Mouse (Mus musculus) layer of hippocampus, adult 9-10 months (tissue): ENCODE measurements at regions not wholly inside any gene's neighbourhood (a gene's known extent, or its start where the extent isn't known, plus 50 kb on each side); places are given as distances from the start of the nearest gene placed in this dataset.
A peak's percentile ranks its signal among the peaks of the same experiment; 100 is the strongest.

Source experiments
- DNase-seq: peaks from one replicate; pipeline ENCODE4 v3.0.0; 2022; ENCODE audit warnings: low spot score

- DNase-seq, result no peak
Observed at GRCm38 (mm10) chr15:63171003-63171402, 674.0 kb downstream of the Gsdmc2 start.

- no peak for DNase-seq
Observed at GRCm38 (mm10) chr15:63170171-63170570, 674.8 kb downstream of the Gsdmc2 start.

GRCm38 (mm10) chr15:63166411-63166810, 678.6 kb downstream of the Gsdmc2 start:
- DNase-seq, result no peak

GRCm38 (mm10) chr15:63163550-63164279, 681.3 kb downstream of the Gsdmc2 start:
- no peak for DNase-seq

- DNase-seq, result peak; percentile 16
Observed at GRCm38 (mm10) chr15:63162881-63163549, 682.0 kb downstream of the Gsdmc2 start.

- no peak for DNase-seq
Observed at GRCm38 (mm10) chr15:63123123-63123688, 721.8 kb downstream of the Gsdmc2 start.

GRCm38 (mm10) chr15:63112918-63113317, 732.1 kb downstream of the Gsdmc2 start:
- DNase-seq, result no peak

- no peak for DNase-seq
Observed at GRCm38 (mm10) chr15:63100093-63100492, 744.9 kb downstream of the Gsdmc2 start.

GRCm38 (mm10) chr15:63081972-63082371, 763.0 kb downstream of the Gsdmc2 start:
- DNase-seq, result peak; percentile 69

GRCm38 (mm10) chr15:63079825-63080224, 765.2 kb downstream of the Gsdmc2 start:
- no peak for DNase-seq

- no peak for DNase-seq
Observed at GRCm38 (mm10) chr15:63071921-63072320, 773.1 kb downstream of the Gsdmc2 start.

- no peak for DNase-seq
Observed at GRCm38 (mm10) chr15:63067126-63067525, 777.9 kb downstream of the Gsdmc2 start.

- no peak for DNase-seq
Observed at GRCm38 (mm10) chr15:63066020-63066439, 778.9 kb downstream of the Gsdmc2 start.

GRCm38 (mm10) chr15:63061891-63062290, 783.1 kb downstream of the Gsdmc2 start:
- DNase-seq, result no peak

- DNase-seq, result no peak
Observed at GRCm38 (mm10) chr15:63060826-63061225, 784.2 kb downstream of the Gsdmc2 start.

- no peak for DNase-seq
Observed at GRCm38 (mm10) chr15:63052570-63053255, 792.3 kb downstream of the Gsdmc2 start.

GRCm38 (mm10) chr15:63050033-63050432, 794.9 kb downstream of the Gsdmc2 start:
- DNase-seq, result no peak

GRCm38 (mm10) chr15:63042367-63042766, 802.6 kb downstream of the Gsdmc2 start:
- no peak for DNase-seq

- peak; percentile 46 for DNase-seq
Observed at GRCm38 (mm10) chr15:63036241-63036640, 808.7 kb downstream of the Gsdmc2 start.

- peak; percentile 8 for DNase-seq
Observed at GRCm38 (mm10) chr15:63020826-63021225, 824.2 kb downstream of the Gsdmc2 start.

- DNase-seq, result no peak
Observed at GRCm38 (mm10) chr15:63017966-63018365, 827.0 kb downstream of the Gsdmc2 start.

- no peak for DNase-seq
Observed at GRCm38 (mm10) chr15:63006471-63007228, 838.3 kb downstream of the Gsdmc2 start.
